Mouse (Mus musculus): ENCODE results near the gene Nacc1. TPM values are rescaled to one million over a fixed set of nuclear protein-coding genes. Genes with fewer than 3 reads are reported as not detected.

Nacc1 gene
- total RNA-seq, 2 experiments from 2014 or later: 94.8 to 95.5 TPM

DNA sequence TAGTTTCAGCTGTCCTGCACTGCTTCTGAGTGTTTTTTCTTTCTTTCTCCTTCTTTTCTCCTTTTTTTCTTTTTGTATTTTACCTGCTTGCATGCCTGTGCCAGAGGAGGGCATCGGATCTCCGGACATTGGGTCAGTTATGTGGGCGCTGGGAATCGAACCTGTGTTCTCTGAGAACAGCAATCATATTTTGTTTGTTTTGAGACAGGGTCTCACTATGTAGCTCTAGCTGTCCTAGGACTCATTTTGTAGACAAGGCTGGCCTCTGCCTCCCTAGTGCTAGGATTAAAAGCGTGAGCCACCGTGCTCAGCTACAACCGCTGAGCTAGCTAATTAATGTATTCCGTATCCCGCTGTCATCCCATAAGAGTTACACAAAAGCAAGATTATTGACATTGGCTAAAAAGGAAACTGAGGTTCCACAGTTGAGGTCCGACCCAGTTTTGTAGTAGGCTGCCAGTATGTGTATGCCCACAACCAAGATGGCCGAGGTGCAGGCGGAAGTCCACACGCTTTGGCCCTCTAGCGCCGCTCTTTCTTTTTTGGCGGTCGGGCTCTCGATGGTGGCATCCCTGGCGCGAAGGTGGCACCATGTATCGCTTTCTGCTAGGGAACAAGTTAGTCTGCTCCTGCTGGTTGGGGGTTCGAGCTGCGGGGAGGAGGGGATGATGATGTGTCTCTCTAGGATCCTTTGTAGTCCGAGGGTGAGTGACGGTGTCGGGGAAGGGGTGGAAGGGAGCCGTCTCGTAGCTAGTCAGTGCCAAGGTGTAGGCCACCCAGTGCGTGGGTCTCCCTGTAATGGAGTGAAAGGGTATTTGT, 22.9 kb downstream of the Nacc1 start:
- peak; percentile 74 to 89 for DNase-seq (ENCODE audit: low spot score in 2 of 2)

DNA sequence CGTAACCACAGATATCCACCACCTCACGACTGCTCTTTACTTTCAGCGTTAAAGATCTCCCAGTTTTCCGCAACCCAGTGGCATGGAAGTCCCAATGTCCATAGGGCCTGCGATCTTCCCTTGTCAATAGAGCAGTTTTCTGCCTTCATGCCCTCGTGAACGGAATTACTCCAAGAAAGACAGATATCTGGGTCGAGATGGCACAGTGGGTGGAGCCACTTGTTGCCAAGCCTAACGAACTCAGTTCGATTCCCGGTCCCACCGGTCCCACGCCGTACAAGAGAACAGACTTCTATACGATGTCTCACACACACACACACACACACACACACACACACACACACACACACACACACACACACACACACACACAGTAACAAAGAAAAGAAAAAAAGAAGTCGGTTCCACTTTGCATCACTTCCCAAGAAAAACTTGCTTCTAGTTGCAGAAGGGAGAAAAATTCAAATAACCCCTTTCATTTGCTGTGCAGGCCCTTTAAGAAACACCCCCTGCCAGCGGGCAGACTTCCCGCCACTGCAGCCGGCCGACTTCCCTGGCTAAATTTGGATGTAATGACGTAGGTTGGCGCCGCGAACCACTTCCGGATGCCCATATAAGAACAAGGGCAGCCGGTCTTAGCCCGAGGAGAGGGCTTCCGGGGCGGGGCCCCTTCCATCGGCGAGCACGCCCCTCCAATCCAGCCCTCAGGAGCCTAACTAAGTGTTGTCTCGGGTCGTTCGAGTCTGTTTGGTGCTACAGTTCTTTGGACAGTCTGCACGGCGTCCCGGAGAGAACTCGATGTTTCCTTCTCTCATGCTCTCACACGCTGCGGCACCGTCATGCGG, 24.0 kb downstream of the Nacc1 start:
- DNase-seq (ENCODE audit: low spot score in 2 of 2): peak; percentile 94 to 97

DNA sequence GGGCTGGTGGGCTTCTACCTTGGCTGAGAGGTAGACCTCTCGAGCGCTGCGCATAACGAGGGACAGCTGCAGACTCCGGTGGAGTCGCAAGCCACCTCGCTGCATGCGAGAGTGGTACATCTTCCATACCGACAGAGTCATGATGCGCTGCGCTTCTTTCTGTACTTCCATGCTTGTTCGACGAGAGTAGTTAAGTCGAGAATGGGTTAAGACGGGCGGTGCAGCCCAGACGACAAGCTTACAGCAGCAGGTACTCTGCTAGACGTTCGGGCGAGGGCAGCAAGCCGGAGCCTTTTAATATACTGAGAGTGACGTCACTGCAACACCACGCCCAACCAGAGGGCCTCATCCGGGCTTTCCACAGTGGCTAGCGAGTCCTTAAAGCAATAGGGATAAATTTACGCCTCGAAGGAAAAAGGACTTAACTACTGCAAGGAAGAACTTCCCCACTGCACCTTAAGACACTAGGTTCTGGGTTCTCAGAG, 25.0 kb downstream of the Nacc1 start, which contains the start of gene Ier2:
Gene Ier2, minus strand, starts transcription at position 272 of the 485 bp plus-strand sequence.
- peak; percentile 81 to 93 for DNase-seq (ENCODE audit: low spot score in 2 of 2)

DNA sequence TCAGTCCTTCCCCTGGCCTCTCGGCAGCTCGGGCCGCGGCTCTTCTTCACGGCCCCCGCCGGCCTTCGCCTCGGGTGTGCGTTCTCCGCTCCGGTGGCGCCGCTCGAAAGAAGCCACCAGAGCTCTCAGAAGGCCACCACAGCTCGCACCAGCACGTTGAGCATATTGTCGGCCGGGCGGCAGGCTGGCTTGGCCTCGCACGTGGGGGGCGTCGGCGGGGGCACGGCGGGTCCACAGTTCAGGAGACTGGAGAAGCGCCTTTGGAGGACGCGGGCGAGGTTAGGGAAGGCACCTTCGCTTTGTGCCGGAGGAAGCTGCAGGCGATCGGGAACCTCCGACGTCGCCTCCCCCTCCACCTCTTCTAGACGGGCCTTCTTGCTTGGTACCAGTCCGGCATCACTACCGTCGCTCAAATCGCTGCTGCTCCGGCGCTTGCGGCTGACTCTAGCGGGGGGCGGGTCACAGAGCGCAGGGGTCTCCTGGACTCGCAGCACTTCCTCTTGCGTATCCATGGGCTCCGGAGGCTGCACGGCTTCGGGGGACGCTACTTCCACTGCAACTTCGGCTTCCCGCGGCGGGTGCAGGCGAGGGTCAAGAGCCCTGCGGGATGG, 25.6 kb downstream of the Nacc1 start:
- no peak for DNase-seq (ENCODE audit: low spot score in 2 of 2)

DNA sequence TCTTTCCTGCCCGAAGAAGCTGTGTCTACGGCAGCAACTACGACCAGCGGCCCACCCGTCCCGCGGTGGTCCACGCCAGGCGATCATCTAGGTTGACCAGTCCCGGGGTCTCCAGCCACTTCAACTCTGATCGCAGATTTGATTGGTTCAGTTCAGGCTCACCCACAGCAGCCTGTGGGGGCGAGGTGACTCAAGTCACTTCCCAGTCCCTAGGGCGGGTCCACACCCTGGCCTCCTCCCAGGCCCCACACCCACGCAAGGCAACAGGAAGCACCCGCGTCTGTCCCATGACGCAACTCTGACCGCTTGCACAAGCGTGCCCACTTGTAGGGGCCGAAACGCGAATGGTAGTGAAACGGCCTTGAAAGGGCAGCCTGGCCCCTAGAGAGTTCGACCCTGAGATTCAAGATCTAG, 26.2 kb downstream of the Nacc1 start:
- DNase-seq (ENCODE audit: low spot score in 2 of 2): no peak

DNA sequence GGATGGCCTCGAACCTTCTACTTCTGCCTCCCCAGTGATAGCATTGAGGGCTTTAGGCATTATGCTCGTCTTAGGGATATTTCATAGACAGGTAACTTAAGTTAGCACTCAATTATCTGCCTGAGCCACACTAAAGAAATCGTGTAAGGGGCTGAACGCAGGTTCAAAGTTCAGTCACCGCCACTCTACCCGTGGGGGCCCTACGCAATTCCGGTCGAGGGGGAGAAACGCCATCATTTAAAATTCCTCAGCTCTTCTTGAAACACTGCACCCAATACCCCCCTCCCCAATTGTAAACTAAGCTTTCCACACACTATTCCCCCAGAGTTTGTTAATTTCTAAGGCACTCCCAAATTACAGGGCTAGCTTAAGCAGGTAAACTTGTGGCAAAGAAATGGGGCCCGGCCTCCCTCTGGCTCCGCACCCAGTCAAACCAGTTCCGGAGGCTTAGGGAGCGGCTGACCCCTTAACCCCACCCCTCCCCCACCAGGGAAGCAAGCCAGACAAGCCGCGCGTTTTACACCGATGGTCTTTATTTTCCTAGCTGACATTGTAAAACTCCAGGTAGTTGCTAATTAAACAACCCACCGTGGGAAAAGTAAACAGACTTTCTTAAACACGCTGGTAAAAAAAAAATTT, 26.7 kb downstream of the Nacc1 start:
- DNase-seq (ENCODE audit: low spot score in 2 of 2): no peak

DNA sequence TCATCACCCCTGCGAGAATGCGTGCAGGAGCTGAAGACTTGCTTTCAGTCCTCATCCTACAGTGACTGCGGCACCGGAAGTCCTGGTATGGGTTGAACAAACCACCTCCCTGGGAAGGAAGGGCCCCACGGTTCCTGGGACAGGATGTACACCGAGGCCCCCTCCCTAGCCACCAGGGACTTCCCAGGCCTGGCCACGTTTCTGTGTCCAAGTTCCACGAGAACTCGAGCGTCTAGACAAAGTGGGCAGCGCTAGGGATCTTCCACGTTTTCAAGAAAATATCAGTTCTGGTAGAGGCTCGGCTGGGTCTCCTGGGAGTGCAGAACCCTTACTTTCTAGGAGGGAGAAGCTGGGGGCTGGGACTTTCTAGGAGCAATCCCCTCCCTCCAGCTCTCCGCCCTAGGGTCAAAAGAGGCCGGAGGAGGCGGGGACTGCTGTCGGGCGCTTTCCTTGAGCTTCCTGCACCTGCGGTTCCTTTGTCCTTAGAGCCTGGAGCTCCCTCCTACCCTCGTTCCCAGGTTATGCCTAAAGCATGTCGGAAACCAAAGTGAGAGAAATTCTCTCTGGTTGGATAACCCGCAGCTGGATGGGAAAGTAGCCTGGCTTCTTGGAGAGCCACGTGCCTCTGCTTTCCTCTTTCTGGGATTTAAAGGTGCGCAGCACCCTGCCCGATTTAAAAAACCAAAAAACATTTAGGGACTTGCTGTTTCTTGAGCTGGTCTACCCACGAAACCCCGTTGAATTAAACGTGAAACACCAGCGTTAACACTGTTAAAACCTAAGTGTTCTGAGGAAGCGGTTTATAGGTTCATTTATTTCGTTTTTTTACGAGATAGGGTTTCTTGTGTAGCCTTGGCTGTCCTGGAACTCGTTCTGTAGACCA, 27.5 kb downstream of the Nacc1 start:
- DNase-seq (ENCODE audit: low spot score in 2 of 2): no peak

DNA sequence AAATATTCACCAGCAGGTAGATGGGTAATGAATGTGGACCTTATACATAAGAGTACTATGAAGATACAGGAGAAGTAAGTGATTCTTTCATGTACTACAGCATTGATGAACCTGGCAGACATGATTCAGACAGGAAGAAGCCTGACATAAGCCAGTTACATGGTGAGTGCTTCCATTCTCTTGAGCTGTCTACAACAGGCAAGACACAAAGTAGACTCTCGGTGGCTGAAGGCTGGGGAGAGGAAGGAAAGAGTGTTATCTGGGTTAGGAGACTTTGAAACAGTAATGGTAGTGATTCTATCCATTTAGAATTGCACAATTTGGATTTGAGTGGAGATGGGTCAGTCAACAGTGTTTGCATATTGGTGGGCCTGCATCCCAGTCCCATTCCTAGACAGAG, 28.7 kb downstream of the Nacc1 start:
- DNase-seq (ENCODE audit: low spot score in 2 of 2): no peak

DNA sequence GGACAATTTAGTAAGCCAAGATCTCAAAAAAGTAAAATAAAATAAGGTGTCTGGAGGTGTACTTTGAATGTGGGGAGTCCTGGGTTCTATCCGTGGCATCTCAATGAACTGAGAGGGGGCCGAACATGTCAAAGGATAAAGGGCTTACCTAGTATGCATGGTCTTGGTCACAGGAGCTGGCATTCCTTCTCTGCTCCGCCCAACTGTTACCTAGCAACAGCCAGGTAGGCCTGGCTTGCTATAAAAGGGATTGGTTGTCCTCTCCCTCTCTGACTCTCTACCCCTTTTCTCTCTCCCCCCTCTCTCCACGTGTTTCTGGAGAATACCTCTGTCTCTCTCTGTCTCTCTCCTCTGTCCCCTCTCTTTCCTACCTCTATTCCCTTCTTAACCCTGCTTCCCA, 30.0 kb downstream of the Nacc1 start:
- no peak for DNase-seq (ENCODE audit: low spot score in 2 of 2)

DNA sequence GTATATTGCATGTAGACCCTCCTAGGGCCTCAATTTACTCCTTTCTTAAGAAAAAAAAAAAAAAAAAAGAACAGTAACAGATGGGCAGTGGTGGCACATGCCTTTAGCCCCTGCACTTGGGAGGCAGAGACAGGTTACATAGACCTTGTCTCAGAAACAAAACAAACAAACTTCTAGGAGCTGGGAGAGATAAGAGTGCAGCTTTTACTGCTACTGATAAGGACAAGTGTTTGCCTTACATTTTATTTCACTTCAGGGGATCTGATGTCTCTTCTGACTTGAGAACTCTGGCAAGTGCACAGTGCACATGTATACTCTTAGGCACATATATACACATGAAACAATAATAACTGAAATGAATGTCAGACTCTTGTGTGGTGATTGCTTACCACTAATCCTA, 30.5 kb downstream of the Nacc1 start:
- DNase-seq (ENCODE audit: low spot score in 2 of 2): no peak

DNA sequence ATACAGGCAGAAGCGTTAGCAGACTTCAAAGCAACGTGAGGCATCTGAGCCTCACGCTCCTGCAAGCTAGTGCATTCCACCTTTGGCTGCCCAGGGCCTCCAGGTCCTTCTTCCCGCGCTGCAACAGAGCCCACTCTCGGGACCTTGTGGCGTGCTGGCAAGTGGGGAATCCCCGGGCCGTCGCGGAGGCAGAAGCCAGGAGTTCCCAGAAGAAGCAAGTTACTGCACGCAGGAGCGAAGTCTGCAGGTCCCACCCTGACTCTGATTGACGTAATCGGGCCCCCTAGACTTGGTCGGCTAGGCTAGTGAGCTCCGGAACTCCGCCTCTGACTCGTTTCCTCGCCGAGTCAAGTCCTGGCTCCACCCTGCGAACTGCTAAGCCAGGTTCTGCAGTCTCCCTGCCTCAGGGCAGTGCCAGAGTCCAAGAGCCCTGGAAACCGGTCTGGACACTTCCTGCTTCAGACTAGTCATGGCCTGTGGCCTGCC, 31.0 kb downstream of the Nacc1 start:
- DNase-seq (ENCODE audit: low spot score in 2 of 2): no peak

DNA sequence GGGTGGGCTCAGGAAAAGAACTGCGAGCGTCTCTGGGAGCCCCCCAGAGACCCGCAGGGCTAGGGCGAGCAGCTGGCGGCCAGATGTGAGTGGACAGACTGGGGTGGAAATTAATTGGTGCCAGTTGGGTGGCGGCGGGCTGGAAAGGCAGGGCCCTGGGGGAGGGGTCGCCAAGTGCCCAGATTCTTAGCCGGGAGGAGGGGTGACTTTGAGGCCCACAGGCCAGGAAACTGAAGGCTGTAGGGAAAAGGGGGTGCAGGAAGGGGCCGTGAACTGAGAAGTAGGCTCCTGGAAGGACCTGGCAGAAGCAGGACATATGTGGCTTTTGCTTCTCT, 31.5 kb downstream of the Nacc1 start:
- DNase-seq (ENCODE audit: low spot score in 2 of 2): no peak

DNA sequence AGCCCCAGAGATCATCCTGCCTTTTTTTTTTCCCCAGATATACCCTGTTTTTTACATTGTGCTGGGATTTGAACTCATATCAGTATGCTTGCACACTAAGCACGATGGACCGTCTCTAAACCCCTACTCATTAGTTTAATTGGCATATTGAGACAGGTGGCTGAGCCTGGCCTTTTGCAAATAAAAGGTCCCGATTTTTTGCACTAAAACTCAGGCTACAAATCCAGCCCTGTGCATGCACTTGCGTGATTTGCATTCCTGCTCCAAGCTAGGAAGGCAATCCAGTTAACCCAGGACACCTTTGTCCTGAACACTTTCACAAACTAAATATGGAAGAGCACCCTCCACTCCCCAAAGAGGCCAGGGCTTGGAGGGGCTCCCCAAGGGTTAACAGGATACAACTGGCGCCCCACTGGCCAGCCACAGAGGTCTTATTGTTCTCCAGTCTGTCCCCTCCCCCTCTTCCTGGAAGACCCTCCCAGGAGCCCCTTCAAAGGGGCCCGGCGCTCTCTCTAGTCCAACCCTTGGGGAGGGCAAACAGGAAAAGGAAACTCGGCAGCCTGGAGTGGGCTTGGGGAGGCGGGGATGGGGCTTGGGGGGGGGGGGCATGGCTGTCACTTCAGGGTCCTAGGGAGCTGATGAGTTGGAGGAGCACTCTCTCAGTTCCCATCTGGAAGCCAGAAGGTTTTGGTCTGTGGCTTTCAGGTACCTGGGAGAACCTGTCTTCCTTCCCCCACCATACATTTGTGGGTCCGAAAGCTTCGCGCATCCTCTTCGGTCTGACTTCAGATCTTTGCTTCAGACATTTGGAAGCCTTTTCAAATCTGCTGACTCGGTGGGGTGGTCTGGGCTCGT, 32.1 kb downstream of the Nacc1 start:
- no peak for DNase-seq (ENCODE audit: low spot score in 2 of 2)

DNA sequence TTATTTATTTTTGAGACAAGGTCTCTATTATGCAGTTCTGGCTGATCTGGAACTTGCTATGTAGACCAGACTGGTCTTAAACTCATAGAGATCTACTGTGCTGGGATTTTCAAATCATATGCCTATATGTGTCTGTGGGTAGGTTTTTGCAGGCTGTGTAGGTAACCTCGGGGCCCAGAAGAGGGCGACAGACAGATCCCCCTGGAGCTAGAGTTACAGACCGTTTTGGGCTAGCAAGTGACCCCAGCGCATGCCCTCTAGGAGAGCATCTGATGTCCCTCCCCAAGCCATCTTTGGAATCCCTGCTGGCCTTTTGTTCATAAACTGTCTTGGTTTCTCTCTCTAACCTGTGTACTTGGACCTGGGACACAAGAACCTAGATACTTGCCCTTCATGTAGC, 33.1 kb downstream of the Nacc1 start:
- no peak for DNase-seq (ENCODE audit: low spot score in 2 of 2)

DNA sequence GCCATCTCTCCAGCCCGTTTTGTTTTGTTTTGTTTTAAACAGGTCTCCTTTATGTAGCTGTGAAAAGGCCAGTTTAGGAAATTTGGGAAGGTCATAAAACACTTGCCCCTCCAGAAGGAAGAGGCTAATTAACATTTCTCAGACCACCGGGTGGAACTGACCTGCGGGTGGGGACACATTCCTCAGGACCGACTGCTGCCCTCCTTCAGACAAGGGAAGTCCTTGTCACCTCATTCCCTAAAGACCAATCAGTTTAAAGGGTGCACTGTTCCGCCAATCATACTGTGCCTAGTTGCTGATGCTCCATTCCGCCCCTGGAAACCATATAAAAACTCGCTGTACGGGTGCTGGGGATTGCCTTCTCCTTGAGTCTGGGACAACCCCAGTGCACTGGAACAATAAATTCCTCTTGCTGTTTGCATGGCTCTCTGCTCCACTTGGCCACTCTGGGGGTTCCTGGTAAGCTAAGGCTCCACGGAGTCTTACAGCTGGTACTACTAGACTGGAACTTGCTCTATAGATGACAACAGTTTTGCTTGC, 34.5 kb downstream of the Nacc1 start:
- no peak for DNase-seq (ENCODE audit: low spot score in 2 of 2)

DNA sequence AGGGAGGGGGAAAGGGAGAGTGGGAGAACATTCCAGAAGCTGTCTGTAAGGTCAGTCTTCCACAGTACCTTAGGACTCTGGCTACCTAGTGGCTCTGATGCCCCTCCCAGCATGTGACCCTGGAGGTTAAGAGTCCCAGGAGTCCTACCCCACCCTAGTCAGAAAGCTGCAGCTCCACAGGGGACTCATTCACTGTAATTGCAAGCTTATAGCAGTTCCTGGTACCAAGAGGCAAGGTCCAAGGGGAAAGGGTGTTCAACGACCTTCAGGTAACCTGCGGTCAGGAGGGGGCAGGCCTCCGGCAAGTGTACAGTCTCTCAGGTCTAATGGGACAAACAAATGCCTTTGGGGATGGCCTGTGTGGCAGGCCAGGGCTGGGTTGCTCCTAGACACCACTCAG, 37.4 kb downstream of the Nacc1 start:
- no peak for DNase-seq (ENCODE audit: low spot score in 2 of 2)

DNA sequence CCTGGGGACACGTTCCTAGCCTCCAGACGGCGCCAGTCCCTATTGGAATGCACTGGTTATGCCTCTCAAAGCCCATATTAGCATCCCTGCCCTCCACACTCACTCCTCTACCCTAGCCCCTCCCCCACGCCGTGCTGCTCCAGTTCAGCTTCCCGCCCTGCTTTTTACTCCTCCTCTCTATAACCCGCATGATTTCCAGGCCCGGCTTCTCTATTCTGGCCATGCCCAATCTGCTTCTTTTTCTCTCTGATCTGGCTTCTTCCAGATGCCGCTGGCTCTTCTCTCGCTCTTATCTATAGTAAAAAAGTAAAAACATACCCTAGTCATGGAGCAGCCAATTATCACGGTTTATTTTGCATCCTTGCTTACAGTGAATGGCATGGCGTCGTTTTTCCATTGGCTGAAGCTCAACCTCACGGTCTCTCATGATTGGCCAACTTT, 40.2 kb downstream of the Nacc1 start:
- DNase-seq (ENCODE audit: low spot score in 2 of 2): no peak

DNA sequence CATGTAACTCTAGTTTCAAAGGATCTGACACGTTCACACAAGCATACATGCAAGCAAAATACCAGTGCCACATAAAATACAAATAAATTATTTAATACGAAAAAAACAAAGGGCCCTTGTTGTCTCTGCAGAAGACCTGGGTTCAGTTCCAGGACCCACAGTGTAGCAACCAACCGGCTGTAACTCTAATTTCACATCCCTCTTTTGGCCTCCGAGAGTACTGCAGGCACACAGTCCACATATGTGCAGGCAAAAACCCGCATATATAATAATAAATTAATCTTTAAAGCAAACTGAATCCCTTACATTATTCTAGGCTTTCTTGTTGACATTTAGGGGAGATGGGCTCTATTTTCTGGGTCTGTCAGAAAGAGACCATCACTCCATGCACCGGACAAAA, 40.9 kb downstream of the Nacc1 start:
- no peak for DNase-seq (ENCODE audit: low spot score in 2 of 2)

DNA sequence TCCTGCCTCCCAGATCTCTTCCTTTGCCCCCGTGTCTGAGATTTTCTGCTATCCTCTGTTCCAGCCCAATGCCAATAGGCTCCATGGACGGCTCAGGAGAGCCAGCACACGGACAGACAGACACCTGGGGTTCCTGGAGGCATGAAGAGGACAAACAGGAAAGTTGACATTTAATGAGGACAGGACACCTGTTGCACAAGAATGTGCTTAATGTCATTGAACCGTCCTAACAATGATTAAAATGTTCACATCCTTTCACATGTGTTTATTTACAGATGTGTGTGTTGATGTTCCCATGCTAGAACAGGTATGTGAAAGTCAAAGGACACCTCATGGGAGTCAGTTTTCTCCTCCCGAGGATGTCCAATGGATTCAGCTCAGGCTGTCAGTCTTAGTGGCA, 44.6 kb downstream of the Nacc1 start:
- no peak for DNase-seq (ENCODE audit: low spot score in 2 of 2)

Data from layer of hippocampus, adult 18-20 months (tissue).